Mouse (Mus musculus) C2C12 (cell line): ENCODE measurements around the gene F830045P16Rik. TPM values are rescaled to one million over a fixed set of nuclear protein-coding genes. Genes with fewer than 3 reads are reported as not detected.
"Not testable (repeated sequence)": the region's sequence is repeated elsewhere in the genome, so short reads cannot be mapped to it uniquely, and the experiment has no call there.

Source experiments
- H3K27me3 ChIP-seq: one replicate; pipeline ENCODE4 v1.6.1; 2011; ENCODE audit not compliant: control insufficient read depth, insufficient read depth, insufficient read length
- H3K36me3 ChIP-seq: one replicate; pipeline ENCODE4 v1.6.1; 2011; ENCODE audit not compliant: control insufficient read depth, insufficient read depth
- H3K4me3 ChIP-seq: one replicate; pipeline ENCODE4 v1.5.1; 2011; ENCODE audit warnings: mild to moderate bottlenecking, control low read depth; ENCODE audit not compliant: poor library complexity, insufficient read depth, severe bottlenecking
- H3K79me2 ChIP-seq: one replicate; pipeline ENCODE4 v1.6.1; 2011; ENCODE audit not compliant: control insufficient read depth, insufficient read depth
- H3K79me3 ChIP-seq: one replicate; pipeline ENCODE4 v1.6.1; 2011; ENCODE audit warnings: low read depth, control low read depth
- H3ac ChIP-seq: one replicate; pipeline ENCODE3; 2011; ENCODE audit warnings: low read depth; ENCODE audit not compliant: control insufficient read depth, insufficient read length
- CEBPB ChIP-seq: IDR thresholded peaks from one replicate; pipeline ENCODE4 v1.6.1; 2011; ENCODE audit warnings: low read depth, mild to moderate bottlenecking, control low read depth, moderate library complexity
- CTCF ChIP-seq: IDR thresholded peaks from one replicate; pipeline ENCODE4 v1.5.1; 2011; ENCODE audit not compliant: control insufficient read depth, insufficient read depth, insufficient read length
- FOSL1 ChIP-seq: IDR thresholded peaks from one replicate; pipeline ENCODE4 v1.8.0; 2011; ENCODE audit warnings: mild to moderate bottlenecking, low read length; ENCODE audit not compliant: poor library complexity, insufficient read depth, severe bottlenecking
- MAX ChIP-seq: IDR thresholded peaks from one replicate; pipeline ENCODE4 v1.6.1; 2011; ENCODE audit warnings: mild to moderate bottlenecking, control low read depth
- MYOD1 ChIP-seq: IDR thresholded peaks from one replicate; pipeline ENCODE4 v1.6.1; 2011; ENCODE audit warnings: low read depth; ENCODE audit not compliant: control insufficient read depth, insufficient read length
- MYOG ChIP-seq: IDR thresholded peaks from one replicate; pipeline ENCODE4 v1.6.1; 2011; ENCODE audit not compliant: control insufficient read depth, insufficient read length; ENCODE audit errors: extremely low read depth
- USF1 ChIP-seq: IDR thresholded peaks from one replicate; pipeline ENCODE4 v1.6.1; 2011; ENCODE audit warnings: low read depth, mild to moderate bottlenecking, control low read depth, moderate library complexity
- polyA plus RNA-seq: library from polyadenylated mRNA; unstranded; fragments of >200 nt; fragmentation: generic; extraction: Trizol; gene quantifications from one replicate; pipeline ENCODE4 v1.2.1, GENCODE M21; 2012; ENCODE audit warnings: missing spikeins

The F830045P16Rik gene
- polyA plus RNA-seq, 1 experiment: not detected

GRCm38 (mm10) chr2:129518526-129518925 is 17.9 kb downstream of the F830045P16Rik start:
- H3ac ChIP-seq: no peak overlapping the region
- TF ChIP-seq MYOD1: no peak
- no peak for TF ChIP-seq FOSL1
- no peak for TF ChIP-seq CEBPB
- TF ChIP-seq CTCF: no peak
- no peak for TF ChIP-seq MAX
- no peak for TF ChIP-seq MYOG
- no peak for TF ChIP-seq USF1
- H3K79me2 ChIP-seq: no peaks in the 10 kb centered on the region
- no peaks in the 10 kb centered on the region for H3K79me3 ChIP-seq
- H3K36me3 ChIP-seq: no peaks in the 10 kb centered on the region
- peaks cover 36% of the 10 kb centered on the region for H3K27me3 ChIP-seq
- H3K4me3 ChIP-seq: no peak overlapping the region

- H3K4me3 ChIP-seq: no peak overlapping the region
- no peak overlapping the region for H3ac ChIP-seq
- H3K79me2 ChIP-seq: no peaks in the 10 kb centered on the region
- no peaks in the 10 kb centered on the region for H3K79me3 ChIP-seq
- H3K27me3 ChIP-seq: peaks cover 40% of the 10 kb centered on the region
- no peaks in the 10 kb centered on the region for H3K36me3 ChIP-seq
- TF ChIP-seq MYOG (no peak), USF1 (no peak), CEBPB (no peak), CTCF (no peak), MAX (no peak), MYOD1 (no peak), FOSL1 (no peak)
Measured at GRCm38 (mm10) chr2:129514923-129515920, 21.2 kb downstream of the F830045P16Rik start.

GRCm38 (mm10) chr2:129514401-129514667 is 22.1 kb downstream of the F830045P16Rik start:
- H3K79me2 ChIP-seq: no peaks in the 10 kb centered on the region
- H3K36me3 ChIP-seq: no peaks in the 10 kb centered on the region
- TF ChIP-seq CTCF: no peak
- no peak for TF ChIP-seq MYOD1
- TF ChIP-seq USF1: no peak
- TF ChIP-seq MAX: no peak
- TF ChIP-seq MYOG: no peak
- TF ChIP-seq FOSL1: no peak
- no peak for TF ChIP-seq CEBPB
- no peak overlapping the region for H3ac ChIP-seq
- H3K4me3 ChIP-seq: no peak overlapping the region
- H3K79me3 ChIP-seq: no peaks in the 10 kb centered on the region
- H3K27me3 ChIP-seq: peaks cover 40% of the 10 kb centered on the region

- no peaks in the 10 kb centered on the region for H3K79me2 ChIP-seq
- H3K36me3 ChIP-seq: no peaks in the 10 kb centered on the region
- H3K4me3 ChIP-seq: no peak overlapping the region
- no peaks in the 10 kb centered on the region for H3K79me3 ChIP-seq
- H3K27me3 ChIP-seq: peaks cover 40% of the 10 kb centered on the region
- H3ac ChIP-seq: no peak overlapping the region
- no peak for TF ChIP-seq MAX
- TF ChIP-seq MYOG: no peak
- no peak for TF ChIP-seq USF1
- TF ChIP-seq CTCF: no peak
- no peak for TF ChIP-seq FOSL1
- no peak for TF ChIP-seq CEBPB
- no peak for TF ChIP-seq MYOD1
Measured at GRCm38 (mm10) chr2:129513546-129514400, 22.6 kb downstream of the F830045P16Rik start.

- H3K79me2 ChIP-seq, H3K79me3 ChIP-seq, H3K4me3 ChIP-seq, H3K36me3 ChIP-seq, H3ac ChIP-seq: not testable (repeated sequence)
- H3K27me3 ChIP-seq: peaks cover 34% of the 10 kb centered on the region
Measured at GRCm38 (mm10) chr2:129512147-129512546, 24.3 kb downstream of the F830045P16Rik start.
